Mouse (Mus musculus) megakaryocyte, embryonic 14.5 days (primary cell): ENCODE data around the gene Slc4a11.

Experiments
- FLI1 ChIP-seq: IDR thresholded peaks from 2 replicates; pipeline ENCODE4 v1.6.1; 2012; ENCODE audit warnings: low read length, inconsistent platforms, mixed read lengths
- GATA1 ChIP-seq: IDR thresholded peaks from 3 replicates; pipeline ENCODE4 v1.6.1; 2012; ENCODE audit warnings: mixed read lengths, low read length, inconsistent platforms, borderline replicate concordance

- no peak for TF ChIP-seq GATA1
- TF ChIP-seq FLI1: no peak
Measured at GRCm38 (mm10) chr2:130655660-130656339, 41.5 kb downstream of the Slc4a11 start.
